In genomic region chr2:125505006-125505745, GRCm38 (mm10) we compare ENCODE assay signal across 8 mouse cellular contexts. TPM values are rescaled to one million over a fixed set of nuclear protein-coding genes. Genes with fewer than 3 reads are reported as not detected.
DNase-seq lines count a peak whose midpoint lies in the region; ATAC-seq and TF ChIP-seq lines count a peak whose summit lies in the region.

TSS of gene Gm9913 (plus strand) at chr2:125505089.

- peak within 1 kb of the TSS; percentile 34 for H3ac ChIP-seq in myocyte (ENCODE audit: control insufficient read depth, insufficient read length)

- H3K4me1 ChIP-seq in hindbrain, embryonic 11.5 days (replicated peaks; ENCODE audit: control insufficient read depth, insufficient read depth, low read length): no peaks in the 10 kb centered on the region
- H3K4me1 ChIP-seq in liver, adult 2 months (ENCODE audit: control insufficient read depth, insufficient read depth, low read length): no peaks in the 10 kb centered on the region

- ATAC-seq in hindbrain, embryonic 11.5 days (ENCODE audit: low FRiP score): peak; percentile 70

- H3K36me3 ChIP-seq in hindbrain, embryonic 11.5 days (ENCODE audit: control insufficient read depth, insufficient read depth, low read length): no peaks in the 10 kb centered on the region
- H3K36me3 ChIP-seq in liver, adult 2 months (ENCODE audit: control insufficient read depth, insufficient read depth, low read length): no peaks in the 10 kb centered on the region
- H3K36me3 ChIP-seq in myocyte (ENCODE audit: control insufficient read depth, insufficient read depth): peaks cover 5% of the 10 kb centered on the region

- H3K4me2 ChIP-seq in hindbrain, embryonic 11.5 days (replicated peaks; ENCODE audit: low read depth, low read length): peak within 1 kb of the TSS; percentile 97
- H3K4me2 ChIP-seq in myocyte (ENCODE audit: low read depth): peak within 1 kb of the TSS; percentile 74

- H3K27me3 ChIP-seq in hindbrain, embryonic 11.5 days (ENCODE audit: control insufficient read depth, insufficient read depth, low read length): peaks cover 2% of the 10 kb centered on the region; the same call in 1 of the 2 replicates
- peaks cover 5% of the 10 kb centered on the region; the same call in 1 of the 2 replicates for H3K27me3 ChIP-seq in liver, adult 2 months (ENCODE audit: control insufficient read depth, insufficient read depth, low read length)
- no peaks in the 10 kb centered on the region for H3K27me3 ChIP-seq in myocyte (ENCODE audit: control insufficient read depth, insufficient read depth, insufficient read length)

- H3K9me3 ChIP-seq in hindbrain, embryonic 11.5 days (ENCODE audit: control insufficient read depth, low read length): no peaks in the 10 kb centered on the region

- H3K9ac ChIP-seq in hindbrain, embryonic 11.5 days (ENCODE audit: low read depth, low read length): peak within 1 kb of the TSS; percentile 50
- H3K9ac ChIP-seq in liver, adult 2 months (ENCODE audit: low read depth, low read length): peak within 1 kb of the TSS; percentile 5

- H3K79me2 ChIP-seq in liver, adult 2 months (ENCODE audit: control insufficient read depth, insufficient read depth, low read length): no peaks in the 10 kb centered on the region
- H3K79me2 ChIP-seq in myocyte (ENCODE audit: control insufficient read depth, insufficient read depth): peaks cover 48% of the 10 kb centered on the region

- H3K27ac ChIP-seq in hindbrain, embryonic 11.5 days (ENCODE audit: low read depth, low read length): peak within 1 kb of the TSS; percentile 58
- H3K27ac ChIP-seq in liver, adult 2 months (replicated peaks; ENCODE audit: insufficient read depth, low read depth, low read length): peak within 1 kb of the TSS; percentile 41; the same call in 1 of the 2 replicates

- 1% methylated on average over 45 of the region's 45 CpGs for WGBS in hindbrain, embryonic 11.5 days
- WGBS in liver, adult 2 months: 3% methylated on average over 45 of the region's 45 CpGs

- no peak for TF ChIP-seq POLR2A in liver, adult 2 months (IDR thresholded peaks at IDR 0.05; ENCODE audit: extremely low read depth, insufficient read depth, low read length)
- no peak for TF ChIP-seq POLR2A in myocyte (IDR thresholded peaks at IDR 0.05; ENCODE audit: insufficient read length, low read depth)

- peak within 1 kb of the TSS; percentile 50 for H3K4me3 ChIP-seq in hindbrain, embryonic 11.5 days (ENCODE audit: low read depth, low read length)
- peak within 1 kb of the TSS; percentile 75 for H3K4me3 ChIP-seq in liver, adult 2 months (ENCODE audit: insufficient read depth, low read depth, low read length)
- H3K4me3 ChIP-seq in myocyte: peak within 1 kb of the TSS; percentile 80

- no peak for TF ChIP-seq CTCF in liver, adult 2 months (IDR thresholded peaks at IDR 0.05; ENCODE audit: low read depth, low read length)

- peak; percentile 82 to 87 for DNase-seq in cerebellum, postnatal 10 days
- DNase-seq in cerebellum, adult 9-10 months: no peak
- DNase-seq in adrenal gland, postnatal 36 days: peak; percentile 64 to 69
- peak; percentile 29 to 39 for DNase-seq in frontal cortex, postnatal 36 days (ENCODE audit: low spot score in 2 of 2)
- DNase-seq in hindbrain, embryonic 11.5 days (ENCODE audit: low spot score): peak; percentile 77
- DNase-seq in liver, adult 2 months (ENCODE audit: extremely low read depth, low read depth, low spot score): no peak
- peak; percentile 44 for DNase-seq in yolk sac, embryonic 10.5 days (ENCODE audit: low spot score)

TF ChIP-seq in myocyte, 11 proteins besides CTCF, POLR2A, EP300 and RAD21:
- TF ChIP-seq TCF12 (IDR thresholded peaks at IDR 0.05; ENCODE audit: insufficient read depth, poor library complexity, severe bottlenecking) (no peak), E2F4 (IDR thresholded peaks at IDR 0.05; ENCODE audit: insufficient read depth) (no peak), SRF (IDR thresholded peaks at IDR 0.05; ENCODE audit: control insufficient read depth, insufficient read length, low read depth) (no peak), MYOG (IDR thresholded peaks at IDR 0.05; ENCODE audit: control insufficient read depth in 1 of 3, insufficient read depth in 1 of 3, insufficient read length in 2 of 3, low read depth in 2 of 3) (no peak), MAX (IDR thresholded peaks at IDR 0.05; ENCODE audit: low read depth) (no peak), POLR2AphosphoS2 (IDR thresholded peaks at IDR 0.05; ENCODE audit: insufficient read length, low read depth) (no peak), REST (IDR thresholded peaks at IDR 0.05; ENCODE audit: insufficient read depth, insufficient read length) (no peak), TCF3 (IDR thresholded peaks at IDR 0.05; ENCODE audit: insufficient read length, low read depth) (no peak)

RNA-seq across cellular contexts. Expression of gene Gm9913, which starts in this region (rescaled TPM):
- not detected for total RNA-seq in adrenal gland, postnatal 36 days (2021)
- polyA plus RNA-seq in hindbrain, embryonic 11.5 days (2014; fragmentation: Nextera tagmentation; extraction: Ambion mirVana): 0.25 and 0.28 TPM in 2 replicates
- not detected in 2 replicates for total RNA-seq in liver, adult 2 months (2014; rRNA removed)
- not detected in 2 replicates for polyA plus RNA-seq in liver, adult 2 months (2012; rRNA removed)
- polyA plus RNA-seq in myocyte (2012; fragmentation: generic; extraction: Trizol): 0.37 TPM

Comparison
In these comparisons a context has a peak if more than half of its experiments do, and no peak if none do; other contexts are left out.
1. DNase-seq: peak in cerebellum, postnatal 10 days (2 of 2), frontal cortex, postnatal 36 days (2 of 2) and yolk sac, embryonic 10.5 days (single experiment); none in cerebellum, adult 9-10 months (single experiment) and liver, adult 2 months (single experiment).
2. Peak in DNase-seq in adrenal gland, postnatal 36 days; RNA of the gene not detected or under 1 TPM.
3. Peak in DNase-seq, ATAC-seq, H3K4me3 ChIP-seq, H3K27ac ChIP-seq, H3K9ac ChIP-seq and H3K4me2 ChIP-seq in hindbrain, embryonic 11.5 days; RNA of the gene not detected or under 1 TPM.
4. Peak in every context shown above with its lines, with median percentiles within 50 percentile points of each other: H3K4me3 ChIP-seq.